Mouse (Mus musculus): Measurements from ENCODE around the gene Ppm1h. TPM values are rescaled to one million over a fixed set of nuclear protein-coding genes. Genes with fewer than 3 reads are reported as not detected.

Ppm1h gene
- polyA plus RNA-seq, 1 experiment from 2014 or later = 19.8 TPM

DNA sequence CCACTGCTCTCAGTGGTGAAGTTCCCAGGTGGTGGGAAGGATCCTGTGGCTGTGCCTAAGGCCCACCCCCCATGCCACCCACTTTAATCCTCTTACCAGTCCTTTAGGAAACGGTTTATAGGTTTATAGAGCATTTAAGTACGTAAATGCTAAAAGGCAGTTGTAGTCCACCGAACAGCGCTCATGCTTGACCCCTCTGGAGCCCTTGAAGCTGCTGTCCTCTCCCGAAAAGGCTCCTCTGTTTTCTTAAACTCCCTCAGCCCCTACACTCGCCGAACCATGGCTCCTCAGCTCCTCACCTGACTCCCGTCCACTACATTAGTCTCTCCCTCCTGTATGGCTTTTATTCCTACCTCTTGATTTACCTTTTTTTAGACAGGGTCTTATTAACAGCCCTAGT, 131.3 kb downstream of the Ppm1h start:
- Histone ChIP-seq H3K27ac (replicated peaks; ENCODE audit: low read depth, low read length) (no peak overlapping the region), H3K36me3 (ENCODE audit: control insufficient read depth, insufficient read depth, low read length) (no peaks in the 10 kb centered on the region), H3K4me1 (ENCODE audit: control insufficient read depth, insufficient read depth, low read length) (no peaks in the 10 kb centered on the region), H3K27me3 (ENCODE audit: control insufficient read depth, insufficient read depth, low read length) (no peaks in the 10 kb centered on the region), H3K4me3 (replicated peaks; ENCODE audit: low read depth, low read length) (no peak overlapping the region), H3K9me3 (ENCODE audit: control insufficient read depth, low read length) (no peaks in the 10 kb centered on the region), H3K9ac (replicated peaks; ENCODE audit: low read length) (no peak overlapping the region), H3K4me2 (ENCODE audit: low read length) (no peak overlapping the region)
- 41% methylated on average over 8 of the region's 8 CpGs for WGBS
- DNase-seq (no peak), ATAC-seq (ENCODE audit: low FRiP score, low TSS enrichment) (no peak)

DNA sequence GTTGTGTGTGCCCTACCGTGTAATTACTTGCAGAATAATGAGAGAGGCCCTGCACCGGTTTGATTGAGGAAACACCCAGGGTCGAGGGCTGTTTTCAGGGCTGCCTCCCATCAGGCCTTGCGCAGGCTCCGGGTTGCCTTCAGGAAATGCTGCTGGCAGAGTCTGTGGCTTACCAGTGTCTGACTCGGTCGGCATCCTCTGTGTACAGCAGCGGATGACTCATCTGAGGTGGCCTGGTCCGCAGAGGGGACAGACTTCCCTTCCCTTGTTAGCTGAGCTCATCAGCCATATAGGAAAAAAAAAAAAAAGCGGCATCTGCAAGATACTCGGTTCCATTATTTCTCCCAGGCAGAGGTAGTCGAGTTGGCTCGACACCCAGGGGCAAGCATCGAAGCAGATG, 136.5 kb downstream of the Ppm1h start:
- Histone ChIP-seq H3K9ac (replicated peaks; ENCODE audit: low read length) (no peak overlapping the region), H3K4me3 (replicated peaks; ENCODE audit: low read depth, low read length) (no peak overlapping the region), H3K4me1 (ENCODE audit: control insufficient read depth, insufficient read depth, low read length) (no peaks in the 10 kb centered on the region), H3K27me3 (ENCODE audit: control insufficient read depth, insufficient read depth, low read length) (no peaks in the 10 kb centered on the region), H3K27ac (replicated peaks; ENCODE audit: low read depth, low read length) (0 out of 2 replicates have a peak overlapping the region, but pooled peaks have one; percentile 38), H3K4me2 (ENCODE audit: low read length) (no peak overlapping the region), H3K36me3 (ENCODE audit: control insufficient read depth, insufficient read depth, low read length) (no peaks in the 10 kb centered on the region), H3K9me3 (ENCODE audit: control insufficient read depth, low read length) (no peaks in the 10 kb centered on the region)
- 65% methylated on average over 14 of the region's 14 CpGs for WGBS
- ATAC-seq (ENCODE audit: low FRiP score, low TSS enrichment) (no peak), DNase-seq (no peak)

DNA sequence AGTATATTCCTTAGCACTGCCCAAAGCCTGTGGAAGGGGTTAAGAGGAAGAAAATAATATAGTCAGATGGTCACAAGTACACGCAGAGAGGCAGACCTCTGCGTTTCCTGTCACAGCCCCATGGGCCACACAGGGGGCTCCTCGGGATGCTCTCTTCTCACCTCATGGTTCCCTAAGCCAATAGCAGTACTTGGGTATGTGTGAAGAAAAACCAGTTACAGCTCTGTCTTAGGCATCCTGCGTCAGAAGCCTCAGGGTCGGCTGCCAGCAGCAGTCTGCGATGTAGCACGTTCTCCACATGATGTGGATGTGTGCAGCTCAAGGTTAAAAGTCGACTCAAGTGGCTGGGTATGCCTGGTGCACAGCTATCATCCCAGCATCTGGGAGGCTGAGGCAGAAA, 139.2 kb downstream of the Ppm1h start:
- no peak for ATAC-seq (ENCODE audit: low FRiP score, low TSS enrichment)
- DNase-seq = no peak
- Histone ChIP-seq H3K4me2 (ENCODE audit: low read length) (no peak overlapping the region), H3K9me3 (ENCODE audit: control insufficient read depth, low read length) (no peaks in the 10 kb centered on the region), H3K27me3 (ENCODE audit: control insufficient read depth, insufficient read depth, low read length) (no peaks in the 10 kb centered on the region), H3K4me3 (replicated peaks; ENCODE audit: low read depth, low read length) (no peak overlapping the region), H3K9ac (replicated peaks; ENCODE audit: low read length) (no peak overlapping the region), H3K36me3 (ENCODE audit: control insufficient read depth, insufficient read depth, low read length) (no peaks in the 10 kb centered on the region), H3K4me1 (ENCODE audit: control insufficient read depth, insufficient read depth, low read length) (no peaks in the 10 kb centered on the region), H3K27ac (replicated peaks; ENCODE audit: low read depth, low read length) (no peak overlapping the region)
- 90% methylated on average over 8 of the region's 8 CpGs for WGBS

DNA sequence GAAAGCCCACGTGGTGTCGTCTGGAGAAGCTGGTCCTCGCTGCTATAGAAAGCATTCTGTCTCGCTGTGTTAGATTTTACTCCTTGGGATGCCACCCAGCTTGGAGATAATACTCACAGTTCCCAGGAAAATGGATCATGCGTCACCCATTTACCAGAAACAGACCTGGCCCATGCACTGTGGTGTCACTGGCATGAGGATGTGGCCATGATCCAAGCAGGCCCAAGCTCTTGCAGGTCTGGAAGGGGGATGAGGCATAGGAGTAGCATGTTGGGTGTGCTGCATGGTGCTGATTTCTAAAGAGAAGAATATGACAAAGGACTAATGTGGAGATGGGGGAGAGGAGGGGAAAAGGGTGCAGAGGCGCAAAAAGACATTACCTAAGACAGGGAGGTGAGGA, 141.2 kb downstream of the Ppm1h start:
- DNase-seq = no peak
- Histone ChIP-seq H3K4me3 (replicated peaks; ENCODE audit: low read depth, low read length) (no peak overlapping the region), H3K27ac (replicated peaks; ENCODE audit: low read depth, low read length) (no peak overlapping the region), H3K4me1 (ENCODE audit: control insufficient read depth, insufficient read depth, low read length) (no peaks in the 10 kb centered on the region), H3K4me2 (ENCODE audit: low read length) (no peak overlapping the region), H3K9me3 (ENCODE audit: control insufficient read depth, low read length) (no peaks in the 10 kb centered on the region), H3K36me3 (ENCODE audit: control insufficient read depth, insufficient read depth, low read length) (no peaks in the 10 kb centered on the region), H3K27me3 (ENCODE audit: control insufficient read depth, insufficient read depth, low read length) (no peaks in the 10 kb centered on the region), H3K9ac (replicated peaks; ENCODE audit: low read length) (no peak overlapping the region)
- ATAC-seq (ENCODE audit: low FRiP score, low TSS enrichment) = no peak
- 96% methylated on average over 6 of the region's 6 CpGs for WGBS

DNA sequence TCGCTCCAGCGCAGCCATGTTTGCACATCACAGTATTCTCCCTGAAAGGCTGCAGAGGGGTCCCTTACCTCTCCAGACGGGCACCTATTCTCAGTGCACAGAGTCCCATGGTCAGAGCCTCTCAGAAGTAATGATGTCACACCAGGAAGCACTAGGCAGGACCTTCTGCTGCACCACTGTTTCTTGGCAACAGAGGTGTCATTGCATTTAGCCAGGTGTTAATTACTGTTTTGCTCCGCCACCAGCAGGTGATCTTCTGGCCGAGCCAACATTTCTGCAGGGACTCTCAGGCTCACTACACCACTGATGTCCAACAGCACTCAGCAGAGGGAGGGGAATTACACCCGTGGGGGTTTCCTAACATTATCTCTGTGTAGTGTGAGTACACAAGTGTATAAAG, 143.0 kb downstream of the Ppm1h start:
- no peak for ATAC-seq (ENCODE audit: low FRiP score, low TSS enrichment)
- Histone ChIP-seq H3K9ac (replicated peaks; ENCODE audit: low read length) (no peak overlapping the region), H3K27me3 (ENCODE audit: control insufficient read depth, insufficient read depth, low read length) (no peaks in the 10 kb centered on the region), H3K4me2 (ENCODE audit: low read length) (no peak overlapping the region), H3K27ac (replicated peaks; ENCODE audit: low read depth, low read length) (no peak overlapping the region), H3K4me3 (replicated peaks; ENCODE audit: low read depth, low read length) (no peak overlapping the region), H3K4me1 (ENCODE audit: control insufficient read depth, insufficient read depth, low read length) (no peaks in the 10 kb centered on the region), H3K36me3 (ENCODE audit: control insufficient read depth, insufficient read depth, low read length) (no peaks in the 10 kb centered on the region), H3K9me3 (ENCODE audit: control insufficient read depth, low read length) (no peaks in the 10 kb centered on the region)
- 90% methylated on average over 6 of the region's 6 CpGs for WGBS
- DNase-seq = no peak

DNA sequence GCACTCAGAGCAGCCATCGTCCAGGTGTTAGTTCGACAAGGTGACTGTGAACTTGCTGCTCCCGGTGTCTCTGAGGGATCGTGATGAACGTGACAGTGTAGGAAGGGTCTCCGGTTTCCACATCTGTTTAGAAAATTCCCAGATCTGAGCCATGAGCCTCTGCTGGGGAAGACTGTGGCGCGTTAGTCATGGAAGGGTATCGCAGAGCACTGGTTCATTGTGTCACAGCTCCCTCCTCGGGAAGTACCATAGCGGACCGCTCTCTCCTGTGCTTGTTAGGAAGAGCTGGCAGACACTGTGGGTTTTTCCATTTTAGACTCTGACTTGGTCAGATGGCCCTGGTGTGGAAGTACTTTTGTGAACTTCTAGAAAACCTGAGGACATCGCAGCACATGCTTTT, 145.1 kb downstream of the Ppm1h start:
- WGBS = 77% methylated on average over 13 of the region's 13 CpGs
- H3K9ac ChIP-seq (replicated peaks; ENCODE audit: low read length) = no peak overlapping the region

DNA sequence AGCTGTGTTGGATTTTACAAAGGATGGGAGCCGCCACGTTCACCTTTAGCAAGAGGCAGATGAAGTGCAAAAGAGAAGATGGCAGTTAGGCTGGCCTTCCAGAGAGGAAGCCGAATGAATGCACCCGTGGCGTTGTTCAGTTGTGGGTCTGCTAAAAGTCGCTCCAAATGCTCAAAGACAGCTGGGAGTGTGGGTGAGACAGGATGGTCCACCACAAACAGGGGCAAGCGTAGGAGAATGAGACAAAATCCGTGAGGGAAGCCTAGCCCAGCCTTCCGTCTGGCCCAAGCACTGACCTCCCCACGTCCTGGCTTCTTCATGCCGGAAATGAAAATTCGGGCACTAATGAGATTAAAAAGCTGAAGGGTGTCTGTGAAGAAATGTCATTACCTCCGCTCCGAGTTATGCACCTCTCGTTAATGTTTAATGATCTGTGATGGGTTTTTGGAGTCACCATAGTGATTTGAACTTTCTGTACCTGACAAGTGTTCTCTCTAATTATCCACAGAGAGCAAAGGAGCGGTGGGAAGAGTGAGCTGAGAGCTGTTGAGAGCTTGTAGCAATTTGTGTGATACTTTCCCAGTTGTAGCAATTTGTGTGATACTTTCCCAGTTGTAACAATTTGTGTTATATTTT, 148.3 kb downstream of the Ppm1h start:
- H3K4me1 ChIP-seq (ENCODE audit: control insufficient read depth, insufficient read depth, low read length) = peaks cover 2% of the 10 kb centered on the region; the same call in 1 of the 2 replicates
- H3K9ac ChIP-seq (replicated peaks; ENCODE audit: low read length) = no peak overlapping the region
- H3K27me3 ChIP-seq (ENCODE audit: control insufficient read depth, insufficient read depth, low read length) = no peaks in the 10 kb centered on the region
- no peak overlapping the region for H3K27ac ChIP-seq (replicated peaks; ENCODE audit: low read depth, low read length)
- H3K9me3 ChIP-seq (ENCODE audit: control insufficient read depth, low read length) = no peaks in the 10 kb centered on the region
- 81% methylated on average over 16 of the region's 16 CpGs for WGBS
- no peaks in the 10 kb centered on the region for H3K36me3 ChIP-seq (ENCODE audit: control insufficient read depth, insufficient read depth, low read length)
- DNase-seq (no peak), ATAC-seq (ENCODE audit: low FRiP score, low TSS enrichment) (no peak)
- no peak overlapping the region for H3K4me3 ChIP-seq (replicated peaks; ENCODE audit: low read depth, low read length)
- H3K4me2 ChIP-seq (ENCODE audit: low read length) = no peak overlapping the region

More for the DNA sequence above, 145.1 kb downstream of the Ppm1h start:
- no peak for DNase-seq
- H3K4me3 ChIP-seq (replicated peaks; ENCODE audit: low read depth, low read length) = no peak overlapping the region
- no peaks in the 10 kb centered on the region for H3K9me3 ChIP-seq (ENCODE audit: control insufficient read depth, low read length)
- no peak for ATAC-seq (ENCODE audit: low FRiP score, low TSS enrichment)
- H3K27ac ChIP-seq (replicated peaks; ENCODE audit: low read depth, low read length) = no peak overlapping the region
- no peak overlapping the region for H3K4me2 ChIP-seq (ENCODE audit: low read length)
- no peaks in the 10 kb centered on the region for H3K27me3 ChIP-seq (ENCODE audit: control insufficient read depth, insufficient read depth, low read length)
- no peaks in the 10 kb centered on the region for H3K36me3 ChIP-seq (ENCODE audit: control insufficient read depth, insufficient read depth, low read length)
- peaks cover 2% of the 10 kb centered on the region; the same call in 1 of the 2 replicates for H3K4me1 ChIP-seq (ENCODE audit: control insufficient read depth, insufficient read depth, low read length)

DNA sequence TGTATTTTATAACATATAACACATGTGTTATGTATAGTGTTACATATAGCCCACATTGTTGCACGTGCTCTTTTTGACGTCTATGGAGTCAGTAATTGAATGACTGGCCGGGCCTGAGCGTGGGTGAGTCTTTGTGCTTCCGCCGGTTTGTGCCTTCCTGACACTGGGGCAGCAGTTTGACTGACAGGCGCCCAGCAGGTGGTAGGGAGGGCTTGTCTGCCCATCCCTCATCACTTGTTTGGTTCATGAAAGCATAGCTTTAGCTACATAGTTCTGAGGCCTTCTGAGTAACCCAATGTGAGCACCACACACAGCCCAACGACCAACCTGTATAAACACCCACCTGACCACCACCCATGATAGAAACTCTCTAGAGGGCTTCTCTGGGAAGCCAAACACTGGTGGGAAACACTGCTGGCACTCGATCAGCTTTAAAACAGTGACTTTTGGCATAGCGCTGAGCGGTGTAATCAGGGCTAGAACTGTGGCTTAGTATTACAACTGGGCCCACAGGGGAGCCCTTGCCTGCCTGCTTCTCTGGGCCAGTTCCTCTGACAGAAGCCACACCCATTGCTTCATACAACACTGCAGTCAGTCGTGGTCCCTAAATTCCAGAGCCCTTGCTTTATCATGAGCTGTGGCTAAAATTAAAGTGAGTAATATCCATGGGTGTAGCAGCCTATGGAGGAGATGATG, 149.3 kb downstream of the Ppm1h start:
- Histone ChIP-seq H3K4me1 (ENCODE audit: control insufficient read depth, insufficient read depth, low read length) (peaks cover 2% of the 10 kb centered on the region; the same call in 1 of the 2 replicates), H3K27ac (replicated peaks; ENCODE audit: low read depth, low read length) (no peak overlapping the region), H3K4me3 (replicated peaks; ENCODE audit: low read depth, low read length) (no peak overlapping the region), H3K36me3 (ENCODE audit: control insufficient read depth, insufficient read depth, low read length) (no peaks in the 10 kb centered on the region), H3K27me3 (ENCODE audit: control insufficient read depth, insufficient read depth, low read length) (no peaks in the 10 kb centered on the region), H3K4me2 (ENCODE audit: low read length) (no peak overlapping the region), H3K9ac (replicated peaks; ENCODE audit: low read length) (no peak overlapping the region), H3K9me3 (ENCODE audit: control insufficient read depth, low read length) (no peaks in the 10 kb centered on the region)
- WGBS = 39% methylated on average over 12 of the region's 12 CpGs
- DNase-seq (no peak), ATAC-seq (ENCODE audit: low FRiP score, low TSS enrichment) (no peak)

DNA sequence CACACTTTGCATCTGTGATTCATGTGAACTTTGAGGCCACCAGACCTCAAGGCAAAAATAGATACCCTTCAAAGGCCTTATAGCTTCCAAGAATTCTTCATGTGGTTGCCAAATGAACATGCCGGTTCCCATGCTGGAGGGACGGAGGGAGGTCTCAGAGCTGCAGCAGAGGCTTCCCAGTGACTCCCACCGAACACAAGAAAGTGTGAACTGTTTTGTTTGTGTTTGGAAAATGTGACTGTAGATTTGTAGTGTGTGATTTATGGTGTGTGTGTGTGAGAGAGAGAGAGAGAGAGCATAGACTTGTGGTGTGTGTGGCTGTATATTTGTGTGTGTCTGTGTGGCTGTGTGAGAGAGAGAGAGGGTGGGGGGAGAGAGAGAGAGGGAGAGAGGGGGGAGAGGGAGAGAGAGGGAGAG, 151.2 kb downstream of the Ppm1h start:
- Histone ChIP-seq H3K9ac (replicated peaks; ENCODE audit: low read length) (no peak overlapping the region), H3K4me1 (ENCODE audit: control insufficient read depth, insufficient read depth, low read length) (peaks cover 2% of the 10 kb centered on the region; the same call in 1 of the 2 replicates), H3K36me3 (ENCODE audit: control insufficient read depth, insufficient read depth, low read length) (no peaks in the 10 kb centered on the region), H3K27me3 (ENCODE audit: control insufficient read depth, insufficient read depth, low read length) (no peaks in the 10 kb centered on the region), H3K4me3 (replicated peaks; ENCODE audit: low read depth, low read length) (no peak overlapping the region), H3K4me2 (ENCODE audit: low read length) (no peak overlapping the region), H3K9me3 (ENCODE audit: control insufficient read depth, low read length) (no peaks in the 10 kb centered on the region), H3K27ac (replicated peaks; ENCODE audit: low read depth, low read length) (no peak overlapping the region)
- DNase-seq (no peak), ATAC-seq (ENCODE audit: low FRiP score, low TSS enrichment) (no peak)
- 70% methylated on average over 3 of the region's 3 CpGs for WGBS
